Mouse (Mus musculus) embryonic fibroblast, embryonic 13.5 days (primary cell): ENCODE data around the gene Fam71f2.

Experiments used
- CTCF ChIP-seq: IDR thresholded peaks from 2 replicates; pipeline ENCODE4 v1.5.1; 2011; ENCODE audit warnings: mild to moderate bottlenecking, control low read depth, low read length, moderate library complexity, borderline replicate concordance; ENCODE audit not compliant: insufficient read depth
- POLR2A ChIP-seq: IDR thresholded peaks from 2 replicates; pipeline ENCODE4 v1.6.1; 2011; ENCODE audit warnings: low read depth, mild to moderate bottlenecking, control low read depth, low read length, moderate library complexity

- TF ChIP-seq CTCF (no peak), POLR2A (no peak)
Observed at GRCm38 (mm10) chr6:29241697-29242096, 37.7 kb upstream of the Fam71f2 start.
